Mouse (Mus musculus) spleen, adult 2 months (tissue): ENCODE data around the gene Gm20388. TPM values are rescaled to one million over a fixed set of nuclear protein-coding genes. Genes with fewer than 3 reads are reported as not detected.

Experiments
- DNase-seq, 2 experiments: peaks; one replicate each; pipeline versions ENCODE4 v3.0.0 to v3.0.0-alpha.2; 2012 to 2021; ENCODE audit warnings: low spot score in 2 of 2, low read depth in 1 of 2
- H3K27ac ChIP-seq: fragments of 200-500 bp; 2 replicates; pipeline ENCODE4 v1.5.1; 2012; ENCODE audit warnings: low read length, inconsistent platforms; ENCODE audit not compliant: insufficient read depth
- H3K27me3 ChIP-seq: fragments of 200-500 bp; 2 replicates; pipeline ENCODE4 v1.6.1; 2012; ENCODE audit warnings: mild to moderate bottlenecking, moderate library complexity, low read length, inconsistent platforms; ENCODE audit not compliant: control insufficient read depth, insufficient read depth
- H3K36me3 ChIP-seq: fragments of 200-500 bp; 2 replicates; pipeline ENCODE4 v1.6.1; 2012; ENCODE audit warnings: mild to moderate bottlenecking, low read length, inconsistent platforms; ENCODE audit not compliant: control insufficient read depth, insufficient read depth
- H3K4me1 ChIP-seq: fragments of 200-500 bp; 2 replicates; pipeline ENCODE4 v1.6.1; 2011; ENCODE audit warnings: inconsistent platforms; ENCODE audit not compliant: control insufficient read depth, insufficient read depth, insufficient read length
- H3K4me3 ChIP-seq: fragments of 200-500 bp; 2 replicates; pipeline ENCODE4 v1.5.1; 2011; ENCODE audit warnings: mild to moderate bottlenecking, inconsistent platforms; ENCODE audit not compliant: insufficient read depth, insufficient read length; ENCODE audit errors: extremely low read depth
- CTCF ChIP-seq: fragments of 200-500 bp; IDR thresholded peaks from 2 replicates; pipeline ENCODE4 v1.5.1; 2011; ENCODE audit warnings: mild to moderate bottlenecking, inconsistent platforms; ENCODE audit not compliant: insufficient read depth, insufficient read length, insufficient replicate concordance; ENCODE audit errors: extremely low read depth
- POLR2A ChIP-seq: fragments of 200-500 bp; IDR thresholded peaks from 2 replicates; pipeline ENCODE4 v1.6.1; 2011; ENCODE audit warnings: low read depth, low read length, inconsistent platforms
- WGBS: fragments of 180-500 bp; shearing (Covaris S2); methylation state at CpG from one replicate; pipeline ENCODE4 v1.1.7; 2018; 5-methylcytosine and 5-hydroxymethylcytosine counted together
- polyA plus RNA-seq: library from polyadenylated mRNA; depleted of rRNA; stranded (reverse); fragments of >200 nt; gene quantifications from 2 replicates; pipeline ENCODE4 v1.2.3, GENCODE M21; 2012

Gm20388 gene
- polyA plus RNA-seq, 1 experiment: 26.1 TPM

- Histone ChIP-seq H3K27ac (no peak overlapping the region), H3K4me3 (no peak overlapping the region), H3K36me3 (no peaks in the 10 kb centered on the region), H3K4me1 (no peaks in the 10 kb centered on the region), H3K27me3 (no peaks in the 10 kb centered on the region)
- no peak for DNase-seq
- no peak for TF ChIP-seq POLR2A
- TF ChIP-seq CTCF: no peak
- 85% methylated on average over 13 of the region's 13 CpGs for WGBS
Measured at GRCm38 (mm10) chr8:121342931-121343330, 1432.3 kb downstream of the Gm20388 start.

GRCm38 (mm10) chr8:121344486-121344885, 1433.8 kb downstream of the Gm20388 start:
- Histone ChIP-seq H3K27ac (no peak overlapping the region), H3K36me3 (no peaks in the 10 kb centered on the region), H3K4me3 (no peak overlapping the region), H3K27me3 (no peaks in the 10 kb centered on the region), H3K4me1 (no peaks in the 10 kb centered on the region)
- TF ChIP-seq CTCF: no peak
- TF ChIP-seq POLR2A: no peak
- DNase-seq: no peak
- 89% methylated on average over 9 of the region's 9 CpGs for WGBS

GRCm38 (mm10) chr8:121346175-121346574, 1435.5 kb downstream of the Gm20388 start:
- TF ChIP-seq POLR2A (no peak), CTCF (no peak)

GRCm38 (mm10) chr8:121346862-121347261, 1436.2 kb downstream of the Gm20388 start:
- no peak for TF ChIP-seq POLR2A
- no peaks in the 10 kb centered on the region for H3K36me3 ChIP-seq
- DNase-seq: no peak
- no peak overlapping the region for H3K27ac ChIP-seq
- H3K27me3 ChIP-seq: no peaks in the 10 kb centered on the region
- H3K4me1 ChIP-seq: no peaks in the 10 kb centered on the region
- H3K4me3 ChIP-seq: no peak overlapping the region
- 89% methylated on average over 9 of the region's 9 CpGs for WGBS

More at GRCm38 (mm10) chr8:121346175-121346574, 1435.5 kb downstream of the Gm20388 start:
- WGBS: 88% methylated on average over 13 of the region's 13 CpGs
- Histone ChIP-seq H3K27ac (no peak overlapping the region), H3K4me3 (no peak overlapping the region), H3K4me1 (no peaks in the 10 kb centered on the region), H3K27me3 (no peaks in the 10 kb centered on the region), H3K36me3 (no peaks in the 10 kb centered on the region)
- DNase-seq: no peak

GRCm38 (mm10) chr8:121348998-121349397, 1438.4 kb downstream of the Gm20388 start:
- Histone ChIP-seq H3K4me1 (no peaks in the 10 kb centered on the region), H3K36me3 (no peaks in the 10 kb centered on the region), H3K27me3 (no peaks in the 10 kb centered on the region), H3K4me3 (no peak overlapping the region), H3K27ac (no peak overlapping the region)
- 68% methylated on average over 4 of the region's 4 CpGs for WGBS
- no peak for TF ChIP-seq POLR2A
- no peak for TF ChIP-seq CTCF
- DNase-seq: no peak

- 80% methylated on average over 9 of the region's 9 CpGs for WGBS
- Histone ChIP-seq H3K27me3 (no peaks in the 10 kb centered on the region), H3K4me3 (no peak overlapping the region), H3K27ac (no peak overlapping the region), H3K4me1 (no peaks in the 10 kb centered on the region), H3K36me3 (no peaks in the 10 kb centered on the region)
- TF ChIP-seq POLR2A (no peak), CTCF (no peak)
- no peak for DNase-seq
Measured at GRCm38 (mm10) chr8:121350803-121351202, 1440.2 kb downstream of the Gm20388 start.

- Histone ChIP-seq H3K27ac (no peak overlapping the region), H3K36me3 (no peaks in the 10 kb centered on the region), H3K4me1 (no peaks in the 10 kb centered on the region), H3K27me3 (no peaks in the 10 kb centered on the region), H3K4me3 (no peak overlapping the region)
- TF ChIP-seq POLR2A: no peak
- no peak for TF ChIP-seq CTCF
- 73% methylated on average over 10 of the region's 10 CpGs for WGBS
- DNase-seq: no peak
Measured at GRCm38 (mm10) chr8:121354844-121355243, 1444.2 kb downstream of the Gm20388 start.
